Mouse (Mus musculus): ENCODE results near the gene Jak3. TPM values are rescaled to one million over a fixed set of nuclear protein-coding genes. Genes with fewer than 3 reads are reported as not detected.

Jak3 gene
- total RNA-seq (2021) = 1 to 10 TPM; 5.6 to 6.4 TPM
- long read RNA-seq, experiment 1, full-length matches to known transcripts = 2 of 10 reads
- long read RNA-seq, experiment 1, partial matches to known transcripts = 3 of 10 reads
- long read RNA-seq, experiment 1, other reads (novel, unspliced or antisense) = 5 of 10 reads
- long read RNA-seq, experiment 2, full-length matches to known transcripts = 3 of 7 reads
- long read RNA-seq, experiment 2, partial matches to known transcripts = 1 of 7 reads
- long read RNA-seq, experiment 2, other reads (novel, unspliced or antisense) = 3 of 7 reads

DNA sequence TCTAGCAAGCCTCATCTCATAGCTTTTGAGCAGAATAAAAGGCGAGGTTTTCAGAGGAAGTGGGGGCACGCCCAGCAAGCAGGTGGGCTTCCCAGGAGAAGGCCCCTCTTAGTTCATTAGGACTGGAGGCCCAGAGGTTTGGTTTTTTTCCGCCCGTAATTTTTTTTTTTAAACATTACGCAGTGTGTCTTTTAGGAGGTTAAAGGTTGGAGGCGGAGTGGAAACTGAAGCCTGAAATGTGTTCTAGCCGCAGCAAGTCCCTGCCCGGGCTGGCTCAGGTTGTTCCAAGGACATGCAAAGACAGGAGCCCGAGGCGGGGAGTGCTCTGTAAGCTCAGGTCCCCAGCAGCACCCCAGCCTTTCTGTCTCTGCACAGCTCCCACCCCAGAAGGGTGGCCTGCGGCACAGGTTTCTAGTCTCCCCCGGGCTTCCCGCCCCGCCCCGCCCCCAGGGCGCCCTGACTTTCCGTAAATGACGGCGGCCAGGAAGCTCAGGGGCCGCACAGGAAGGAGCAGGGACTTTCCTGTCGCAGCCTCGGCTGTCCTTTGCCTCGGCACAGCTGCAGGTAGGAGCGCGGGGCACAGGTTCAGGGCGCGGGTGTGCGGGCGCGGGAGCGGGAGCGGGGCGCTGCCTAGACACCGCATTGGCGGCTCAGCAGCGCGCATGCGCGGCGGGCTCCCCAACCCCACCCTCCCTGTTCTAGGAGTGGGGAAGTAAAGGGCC, at the start of gene Jak3:
Gene Jak3 (plus strand): TSS at position 277 of the 722 bp plus-strand sequence.
- intact Hi-C loops (cut with DNase I) = no loop called here
- peak in 1 of 2 experiments; percentile 62 for DNase-seq (ENCODE audit: low spot score in 2 of 2)

GRCm38 (mm10) chr8:71626753-71627152, 49.3 kb upstream of the Jak3 start:
- no peak for DNase-seq (ENCODE audit: low spot score in 2 of 2)
- intact Hi-C loops (cut with DNase I) = no loop called here

GRCm38 (mm10) chr8:71627265-71628099, 48.6 kb upstream of the Jak3 start:
- no peak for DNase-seq (ENCODE audit: low spot score in 2 of 2)
- intact Hi-C loops (cut with DNase I) = no loop called here

DNA sequence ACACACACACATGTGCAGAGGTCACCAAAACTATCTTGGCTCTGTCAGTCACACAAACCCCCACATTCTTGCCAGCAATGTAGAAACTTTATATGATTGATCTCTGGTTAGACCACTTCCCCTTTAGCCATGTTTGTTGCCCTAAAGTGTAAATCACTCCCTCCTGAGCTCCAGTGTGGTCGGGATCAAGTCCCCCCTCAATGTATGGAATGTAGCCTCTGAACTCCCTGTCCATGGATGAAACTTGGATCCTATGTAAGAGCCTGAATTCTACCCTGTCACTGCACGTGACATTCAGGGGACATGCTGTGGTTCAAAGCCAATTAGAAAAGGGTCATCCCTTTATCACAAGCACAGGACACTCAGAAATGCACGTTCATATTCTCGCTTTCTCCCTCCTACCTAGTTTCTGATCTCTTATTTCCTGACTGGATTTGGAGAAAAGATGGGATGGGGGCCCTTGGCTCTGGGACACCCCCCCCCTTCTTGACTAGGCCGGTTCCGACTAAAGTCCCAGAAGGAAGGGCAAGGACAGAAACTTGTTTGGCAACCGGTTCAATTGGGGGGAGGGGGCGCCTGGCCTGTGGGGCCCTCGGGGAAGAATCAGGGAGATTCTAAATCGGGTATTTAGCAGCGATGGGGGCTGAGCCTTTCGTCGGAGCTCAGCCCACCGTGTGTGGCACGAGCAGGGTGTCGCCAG, 47.5 kb upstream of the Jak3 start:
- intact Hi-C loops (cut with DNase I) = loop anchor here (1.0 kb wide), 1 partner anchor 17 kb away; no protein-coding TSS in a partner anchor
- no peak for DNase-seq (ENCODE audit: low spot score in 2 of 2)

- DNase-seq (ENCODE audit: low spot score in 2 of 2) = peak; percentile 88 to 94
- intact Hi-C loops (cut with DNase I) = loop anchor here (1.0 kb wide), 1 partner anchor 18 kb away; no protein-coding TSS in a partner anchor
Observed at GRCm38 (mm10) chr8:71629096-71629697, 46.9 kb upstream of the Jak3 start.

DNA sequence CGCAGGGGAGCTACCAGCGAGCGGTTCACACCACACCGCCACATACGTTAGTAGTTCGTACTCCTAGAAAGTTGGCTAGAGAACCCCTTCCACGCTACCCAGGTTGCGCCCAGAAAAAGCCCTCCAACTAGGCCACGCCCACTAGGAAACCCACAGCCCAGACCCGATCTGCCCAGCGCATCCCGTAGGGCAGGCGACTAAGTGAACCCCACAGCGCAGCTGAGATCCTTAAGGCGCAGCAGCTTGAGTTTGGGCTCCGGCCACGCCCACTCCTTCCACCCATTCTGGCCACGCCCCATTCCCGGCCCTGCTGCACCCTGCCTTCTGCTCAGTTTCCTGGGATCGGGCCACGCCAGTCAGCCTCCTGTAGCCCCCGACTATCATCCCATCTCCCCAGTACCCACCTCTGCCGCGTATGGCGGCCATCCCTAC, 46.3 kb upstream of the Jak3 start:
- intact Hi-C loops (cut with DNase I) = loop anchor here (1.0 kb wide), 1 partner anchor 18 kb away; no protein-coding TSS in a partner anchor
- DNase-seq (ENCODE audit: low spot score in 2 of 2) = no peak

DNA sequence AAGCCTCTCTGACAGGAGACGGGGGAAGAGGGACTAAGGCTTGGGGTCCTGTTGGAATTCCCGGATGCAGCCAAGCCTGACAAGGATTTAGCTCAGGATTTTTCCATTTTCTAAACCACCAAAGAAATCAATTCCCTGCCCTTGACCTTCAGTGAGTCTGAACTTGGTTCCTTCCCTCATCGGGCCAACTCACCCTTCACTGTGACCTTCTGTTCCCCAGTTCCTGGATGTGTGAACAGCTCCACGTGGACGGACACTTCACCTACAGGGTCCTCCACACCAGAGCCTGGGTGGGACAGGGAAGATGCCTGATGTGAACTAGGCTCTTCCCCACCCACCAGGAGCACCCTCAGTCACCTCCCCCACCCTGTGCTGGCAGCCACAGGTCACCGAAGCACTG, 45.3 kb upstream of the Jak3 start:
- no peak for DNase-seq (ENCODE audit: low spot score in 2 of 2)
- intact Hi-C loops (cut with DNase I) = no loop called here

DNA sequence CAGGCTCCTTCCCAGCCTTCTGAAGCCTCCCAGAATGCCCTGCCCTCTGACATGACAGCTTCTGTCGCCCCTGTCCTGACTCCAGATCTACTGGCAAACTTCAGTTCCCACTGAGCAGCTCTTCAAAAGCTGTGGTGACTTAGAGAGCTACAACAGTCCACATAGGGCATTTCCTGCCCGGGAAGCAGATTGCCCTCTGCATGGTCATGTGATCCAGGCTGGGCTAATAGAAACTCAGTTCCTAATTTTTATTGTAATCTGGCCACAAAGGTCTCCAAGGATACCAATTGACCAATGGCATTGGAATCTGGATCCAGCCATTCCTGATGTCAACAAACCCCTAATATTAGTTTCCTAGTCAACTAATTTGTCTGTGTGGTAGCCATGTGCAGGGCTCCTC, 44.2 kb upstream of the Jak3 start:
- DNase-seq (ENCODE audit: low spot score in 2 of 2) = no peak
- intact Hi-C loops (cut with DNase I) = no loop called here

DNA sequence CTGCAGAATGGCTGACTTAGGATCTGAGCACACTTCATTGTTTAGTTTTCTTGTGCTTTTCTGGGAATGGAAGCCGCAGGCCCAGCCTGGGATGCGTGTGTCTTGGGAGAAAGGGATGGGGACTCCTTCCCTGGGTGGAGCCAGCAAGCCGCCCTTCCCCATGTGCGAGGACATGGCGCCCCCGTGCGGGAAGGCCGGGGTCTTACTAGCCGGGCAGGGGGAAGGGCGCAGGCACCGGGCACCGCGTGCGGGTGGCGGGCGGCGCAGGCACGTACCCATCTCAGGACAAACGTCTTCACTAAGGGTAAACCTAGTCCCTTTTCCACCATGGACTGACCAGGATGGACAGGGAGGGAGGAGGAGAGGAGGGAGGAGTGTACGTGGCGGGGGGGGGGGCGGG, 42.9 kb upstream of the Jak3 start:
- intact Hi-C loops (cut with DNase I) = no loop called here
- no peak for DNase-seq (ENCODE audit: low spot score in 2 of 2)

GRCm38 (mm10) chr8:71633981-71634667, 42.0 kb upstream of the Jak3 start:
- no peak for DNase-seq (ENCODE audit: low spot score in 2 of 2)
- intact Hi-C loops (cut with DNase I) = no loop called here

DNA sequence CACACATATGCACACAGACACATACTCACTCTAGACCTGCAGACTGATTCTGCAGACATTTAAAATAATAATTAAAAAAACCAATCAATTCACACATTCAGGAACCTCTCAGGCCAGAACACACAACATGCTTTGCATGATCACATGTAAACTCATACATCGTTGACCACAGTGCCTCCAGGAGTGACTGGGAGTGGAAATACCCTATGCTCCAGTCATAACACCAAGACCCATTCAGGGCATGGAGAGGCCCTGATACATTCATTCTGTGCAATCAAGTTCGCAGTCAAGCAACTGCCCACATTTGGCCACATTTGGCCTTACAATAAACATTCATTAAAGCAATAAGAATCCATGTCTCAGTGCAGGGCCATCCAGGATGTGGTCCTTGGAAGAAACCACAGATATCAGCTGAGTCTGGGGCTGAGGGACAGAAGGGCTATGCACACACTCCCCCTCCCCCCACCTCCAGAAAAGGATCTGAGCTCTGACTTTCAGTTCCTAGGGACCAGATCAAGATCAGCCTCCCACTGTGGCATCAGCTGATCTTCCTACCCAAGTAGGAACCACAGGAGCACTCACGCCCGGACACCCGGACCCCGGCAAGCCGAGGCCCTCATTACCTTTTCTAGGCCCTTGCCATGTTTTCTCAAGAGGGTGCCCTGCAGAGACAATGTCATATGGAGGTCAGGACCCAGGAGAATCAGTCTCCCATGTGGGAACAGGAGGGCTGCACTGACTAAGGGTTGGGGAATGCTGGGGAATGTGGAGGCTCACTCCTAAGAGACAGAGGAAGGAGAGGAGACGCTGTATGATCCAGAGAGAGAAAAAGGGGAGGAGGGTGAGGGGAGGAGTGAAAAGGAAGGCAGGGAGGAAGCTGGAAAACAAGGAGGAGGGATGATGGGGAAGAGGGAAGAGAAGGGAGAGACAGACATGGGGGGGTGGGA, 38.7 kb upstream of the Jak3 start:
- DNase-seq (ENCODE audit: low spot score in 2 of 2) = no peak
- intact Hi-C loops (cut with DNase I) = no loop called here

GRCm38 (mm10) chr8:71638321-71638720, 37.8 kb upstream of the Jak3 start:
- no peak for DNase-seq (ENCODE audit: low spot score in 2 of 2)
- intact Hi-C loops (cut with DNase I) = no loop called here

- DNase-seq (ENCODE audit: low spot score in 2 of 2) = no peak
- intact Hi-C loops (cut with DNase I) = no loop called here
Observed at GRCm38 (mm10) chr8:71639318-71639717, 36.8 kb upstream of the Jak3 start.

DNA sequence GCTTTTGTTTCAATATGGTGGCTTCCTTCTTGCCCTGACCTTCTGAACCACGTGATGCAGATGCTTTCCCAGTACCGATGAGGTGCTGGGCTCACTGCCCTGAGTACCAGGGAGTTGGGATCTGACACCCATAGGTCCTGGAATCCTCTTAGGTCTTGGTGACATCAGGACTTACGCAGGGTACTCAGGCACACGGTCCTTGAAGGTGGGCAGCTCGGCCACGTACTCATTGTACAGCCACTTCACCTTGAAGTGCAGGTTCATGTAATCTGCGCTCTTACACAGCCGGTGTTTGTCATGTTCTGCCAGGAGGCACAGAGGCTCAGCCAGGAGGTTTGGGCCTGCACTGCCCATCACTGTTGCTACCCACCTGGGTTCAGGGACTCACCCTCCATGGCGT, 30.6 kb upstream of the Jak3 start:
- no peak for DNase-seq (ENCODE audit: low spot score in 2 of 2)
- intact Hi-C loops (cut with DNase I) = no loop called here

GRCm38 (mm10) chr8:71654600-71654999, 21.5 kb upstream of the Jak3 start:
- no peak for DNase-seq (ENCODE audit: low spot score in 2 of 2)
- intact Hi-C loops (cut with DNase I) = no loop called here

GRCm38 (mm10) chr8:71657816-71658215, 18.3 kb upstream of the Jak3 start:
- DNase-seq (ENCODE audit: low spot score in 2 of 2) = no peak
- intact Hi-C loops (cut with DNase I) = no loop called here

DNA sequence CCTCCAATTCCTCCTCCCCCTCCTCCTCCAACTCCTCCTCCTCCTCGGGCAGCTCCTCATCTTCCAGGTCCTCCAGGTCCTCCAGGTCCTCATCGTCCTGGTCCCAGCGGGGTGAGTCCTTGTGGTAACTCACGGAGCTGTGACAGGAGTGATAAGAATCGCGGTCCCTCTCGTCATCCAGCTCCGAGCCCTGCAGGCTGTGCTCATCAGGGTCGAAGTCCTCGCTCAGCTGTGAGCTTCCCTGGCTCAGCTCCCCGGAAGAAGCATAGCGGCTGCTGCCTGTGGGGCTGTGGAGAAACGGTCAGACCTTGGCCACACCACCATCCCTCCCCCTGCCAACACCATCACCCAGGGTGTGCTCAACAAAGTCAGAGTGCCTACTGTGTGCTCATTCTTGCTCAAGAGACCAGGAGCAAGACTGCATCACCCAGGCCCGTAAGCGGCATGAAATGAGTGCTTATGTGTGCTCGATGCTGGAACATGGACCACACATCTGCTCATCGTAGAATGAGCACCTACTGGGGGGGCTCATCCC, 17.5 kb upstream of the Jak3 start:
- DNase-seq (ENCODE audit: low spot score in 2 of 2) = no peak
- intact Hi-C loops (cut with DNase I) = no loop called here
